Mouse (Mus musculus) midbrain, postnatal 0 days (tissue): ENCODE results near the gene Mvd. TPM values are rescaled to one million over a fixed set of nuclear protein-coding genes. Genes with fewer than 3 reads are reported as not detected.

Experiments
- ATAC-seq: fragments of 200-750 bp; cut with Nextera tagmentation; 2 replicates; pipeline ENCODE4 v1.8.0; 2017; ENCODE audit warnings: moderate number of reproducible peaks, mild to moderate bottlenecking, moderate TSS enrichment, moderate library complexity; ENCODE audit not compliant: low FRiP score
- DNase-seq: peaks from one replicate; pipeline ENCODE4 v3.0.0-alpha.2; 2015; ENCODE audit warnings: low spot score
- H3K27ac ChIP-seq: fragments of 300-500 bp; sonication (generic); 2 replicates; pipeline ENCODE4 v1.5.1; 2014; ENCODE audit warnings: low read depth, mild to moderate bottlenecking, low read length, mixed read lengths
- H3K27me3 ChIP-seq: fragments of 300-500 bp; sonication (generic); 2 replicates; pipeline ENCODE4 v1.6.1; 2014; ENCODE audit warnings: low read length, control low read depth, mixed read lengths; ENCODE audit not compliant: insufficient read depth
- H3K36me3 ChIP-seq: fragments of 300-500 bp; sonication (generic); 2 replicates; pipeline ENCODE4 v1.6.1; 2014; ENCODE audit warnings: low read length, control low read depth, mixed read lengths; ENCODE audit not compliant: insufficient read depth
- H3K4me1 ChIP-seq: fragments of 300-500 bp; sonication (generic); 2 replicates; pipeline ENCODE4 v1.6.1; 2014; ENCODE audit warnings: mild to moderate bottlenecking, control low read depth, antibody characterized with exemption, low read length, mixed read lengths; ENCODE audit not compliant: insufficient read depth
- H3K4me2 ChIP-seq: fragments of 300-500 bp; sonication (generic); 2 replicates; pipeline ENCODE4 v1.6.1; 2014; ENCODE audit warnings: low read depth, mild to moderate bottlenecking, low read length, mixed read lengths; ENCODE audit not compliant: poor library complexity, severe bottlenecking
- H3K4me3 ChIP-seq: fragments of 300-500 bp; sonication (generic); 2 replicates; pipeline ENCODE4 v1.5.1; 2014; ENCODE audit warnings: low read depth, mild to moderate bottlenecking, low read length, moderate library complexity
- H3K9ac ChIP-seq: fragments of 300-500 bp; sonication (generic); replicated peaks from 2 replicates; pipeline ENCODE4 v1.6.1; 2014; ENCODE audit warnings: mild to moderate bottlenecking, low read length, moderate library complexity, mixed read lengths; ENCODE audit not compliant: poor library complexity, severe bottlenecking
- H3K9me3 ChIP-seq: fragments of 300-500 bp; sonication (generic); 2 replicates; pipeline ENCODE4 v1.6.1; 2016; ENCODE audit warnings: low read length, control low read depth
- CTCF ChIP-seq: IDR thresholded peaks from 2 replicates; pipeline ENCODE4 v1.5.1; 2016; ENCODE audit warnings: antibody characterized with exemption, mild to moderate bottlenecking
- WGBS: fragments of 180-500 bp; shearing (Covaris S2); extraction: QIAGEN DNeasy Blood & Tissue Kit; methylation state at CpG from one replicate; pipeline ENCODE4 v1.1.7; 2014; 5-methylcytosine and 5-hydroxymethylcytosine counted together
- polyA plus RNA-seq: library from polyadenylated mRNA; unstranded; fragments of >200 nt; fragmentation: Nextera tagmentation; extraction: Ambion mirVana; gene quantifications from 2 replicates; pipeline ENCODE4 v1.2.1, GENCODE M21; 2015
- total RNA-seq: library from RNA; depleted of rRNA; stranded (reverse); fragments of >200 nt; gene quantifications from 2 replicates; pipeline ENCODE4 v1.2.3, GENCODE M21; 2014

The Mvd gene
- total and polyA plus RNA-seq, 2 experiments from 2014 or later: 62.1 to 94.5 TPM

DNA sequence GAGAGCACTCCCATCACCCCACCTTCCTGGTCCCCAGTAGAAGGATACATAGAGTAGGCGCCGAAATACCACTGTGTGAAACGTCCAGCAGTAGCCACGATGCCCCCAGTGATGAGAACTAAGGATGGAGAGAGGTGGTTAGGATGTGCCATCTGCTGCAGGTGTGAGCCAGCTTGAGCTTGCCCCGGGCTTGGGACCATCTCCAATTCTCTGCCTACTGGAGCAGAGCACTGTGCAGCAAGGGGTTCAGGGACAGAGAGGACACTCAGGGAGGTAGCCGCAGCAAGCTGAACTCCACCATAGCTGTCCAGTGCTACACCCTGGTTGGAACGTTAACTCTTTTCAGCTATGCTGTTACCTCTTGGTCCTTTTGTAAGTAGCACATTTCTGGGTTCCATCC lies 15.6 kb downstream of the Mvd start:
- H3K9me3 ChIP-seq: no peaks in the 10 kb centered on the region
- DNase-seq (no peak), ATAC-seq (no peak)
- no peak overlapping the region for H3K4me3 ChIP-seq
- no peaks in the 10 kb centered on the region for H3K27me3 ChIP-seq
- H3K27ac ChIP-seq: no peak overlapping the region
- no peak overlapping the region for H3K9ac ChIP-seq
- no peaks in the 10 kb centered on the region for H3K4me1 ChIP-seq
- WGBS: 91% methylated on average over 7 of the region's 7 CpGs
- H3K36me3 ChIP-seq: no peaks in the 10 kb centered on the region
- TF ChIP-seq CTCF: no peak
- no peak overlapping the region for H3K4me2 ChIP-seq

DNA sequence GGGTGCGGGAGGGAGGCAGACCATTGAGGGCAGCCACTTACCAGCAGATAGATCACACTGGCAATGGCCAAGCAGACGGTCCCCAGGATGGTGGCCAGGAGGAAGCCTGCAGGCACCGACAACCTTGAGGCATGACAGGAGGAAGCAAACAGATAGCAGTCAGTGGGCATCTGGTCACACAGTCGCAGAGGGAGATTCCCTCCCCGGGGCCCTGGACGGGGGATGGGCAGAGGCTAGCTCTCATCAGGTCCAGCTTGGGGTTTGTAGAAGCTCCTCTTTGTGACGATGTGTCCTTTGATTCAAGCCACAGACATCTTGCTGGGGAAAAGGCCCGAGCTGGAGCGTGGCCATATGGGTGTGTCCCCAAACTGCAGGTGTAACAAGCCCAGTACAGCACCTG lies 17.1 kb downstream of the Mvd start:
- Histone ChIP-seq H3K9me3 (no peaks in the 10 kb centered on the region), H3K4me1 (no peaks in the 10 kb centered on the region), H3K4me3 (no peak overlapping the region), H3K4me2 (no peak overlapping the region), H3K27ac (no peak overlapping the region), H3K36me3 (no peaks in the 10 kb centered on the region), H3K9ac (no peak overlapping the region), H3K27me3 (no peaks in the 10 kb centered on the region)
- no peak for TF ChIP-seq CTCF
- DNase-seq (no peak), ATAC-seq (no peak)
- 78% methylated on average over 9 of the region's 9 CpGs for WGBS

DNA sequence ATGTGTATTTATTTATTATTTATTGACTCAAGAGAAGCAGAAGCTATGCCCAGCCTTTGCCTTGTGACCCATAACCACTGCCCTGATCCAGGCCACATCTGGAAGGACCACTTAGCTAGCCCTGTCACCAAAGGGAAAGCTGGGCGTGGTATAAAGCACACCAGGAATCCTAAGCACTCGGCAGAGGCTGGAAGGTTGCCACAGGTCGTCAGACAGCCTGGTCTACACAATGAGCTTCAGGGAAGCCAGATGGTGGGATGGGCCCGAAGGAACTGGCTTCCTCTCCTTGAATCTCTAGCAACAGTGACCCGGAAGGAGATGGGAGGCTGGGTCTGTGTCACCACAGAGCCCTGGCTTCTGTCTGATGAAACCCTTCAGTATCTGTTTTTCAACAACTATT lies 19.6 kb downstream of the Mvd start:
- H3K27me3 ChIP-seq: no peaks in the 10 kb centered on the region
- no peak overlapping the region for H3K27ac ChIP-seq
- no peak for TF ChIP-seq CTCF
- no peak overlapping the region for H3K4me3 ChIP-seq
- H3K4me2 ChIP-seq: no peak overlapping the region
- H3K4me1 ChIP-seq: no peaks in the 10 kb centered on the region
- DNase-seq (peak; percentile 38), ATAC-seq (no peak)
- no peaks in the 10 kb centered on the region for H3K9me3 ChIP-seq
- no peak overlapping the region for H3K9ac ChIP-seq
- WGBS: 64% methylated on average over 5 of the region's 5 CpGs
- no peaks in the 10 kb centered on the region; the same call in 1 of the 2 replicates for H3K36me3 ChIP-seq

DNA sequence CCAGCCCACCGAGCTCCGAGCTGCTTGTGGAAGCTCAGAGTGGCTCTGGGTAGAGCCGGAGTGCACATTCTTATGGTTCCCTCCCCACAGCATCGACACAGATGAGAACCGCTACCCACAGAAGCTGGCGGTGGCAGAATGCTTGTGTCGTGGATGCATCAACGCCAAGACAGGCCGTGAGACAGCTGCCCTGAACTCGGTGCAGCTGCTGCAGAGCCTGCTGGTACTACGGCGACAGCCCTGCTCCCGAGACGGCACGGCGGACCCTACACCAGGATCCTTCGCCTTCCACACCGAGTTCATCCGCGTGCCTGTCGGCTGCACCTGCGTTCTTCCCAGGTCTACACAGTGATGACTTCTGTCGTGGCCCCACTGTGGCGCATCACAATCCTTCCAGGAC lies 20.0 kb downstream of the Mvd start:
- WGBS: 87% methylated on average over 24 of the region's 24 CpGs
- no peak overlapping the region for H3K4me2 ChIP-seq

DNA sequence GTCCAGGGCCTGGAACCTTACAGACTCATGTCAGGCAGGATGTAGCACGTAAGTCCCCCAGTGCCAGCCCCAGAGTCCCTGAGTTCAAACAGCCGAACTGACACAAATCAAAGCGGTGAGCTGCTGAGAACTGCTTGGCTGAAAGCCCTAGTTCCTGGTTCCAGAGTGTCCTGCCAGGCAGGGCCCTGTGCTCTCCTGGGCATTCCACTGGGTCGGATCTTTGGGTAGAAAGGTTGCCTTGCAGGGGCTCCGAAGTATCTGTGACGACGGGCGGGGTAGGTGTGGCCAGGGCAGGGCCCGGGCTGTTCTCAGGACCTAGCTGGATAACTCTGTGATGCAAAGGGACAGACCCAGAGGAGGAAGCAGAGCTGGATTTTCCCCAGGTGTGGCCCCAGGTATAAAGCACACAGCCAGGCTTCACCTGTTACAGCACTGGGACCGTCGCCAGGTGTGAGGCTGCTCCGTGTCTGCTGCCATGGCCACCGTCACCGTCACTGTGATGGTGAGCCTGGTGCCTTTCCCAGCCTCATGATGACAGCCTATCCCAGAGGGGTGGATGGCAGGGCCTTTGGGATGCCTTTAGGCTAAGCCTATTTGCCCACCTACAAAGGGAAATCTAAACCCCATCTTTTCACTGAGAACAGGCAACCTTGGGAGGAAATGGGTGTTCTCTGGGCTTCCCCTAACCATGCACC lies 21.7 kb downstream of the Mvd start, which contains the start of gene Il17c:
Gene Il17c, plus strand, starts transcription at position 645 of the 695 bp plus-strand sequence.
- WGBS: 88% methylated on average over 14 of the region's 14 CpGs
- no peak for TF ChIP-seq CTCF
- DNase-seq: no peak
- H3K36me3 ChIP-seq: peaks cover 13% of the 10 kb centered on the region
- H3K4me1 ChIP-seq: no peaks in the 10 kb centered on the region
- H3K9me3 ChIP-seq: no peaks in the 10 kb centered on the region
- H3K27ac ChIP-seq: no peak within 1 kb of the TSS
- no peak for ATAC-seq
- no peak within 1 kb of the TSS for H3K4me3 ChIP-seq
- no peaks in the 10 kb centered on the region for H3K27me3 ChIP-seq
- no peak within 1 kb of the TSS for H3K4me2 ChIP-seq
- H3K9ac ChIP-seq: no peak within 1 kb of the TSS

More for the DNA sequence above, 20.0 kb downstream of the Mvd start:
- no peak overlapping the region for H3K4me3 ChIP-seq
- H3K27me3 ChIP-seq: no peaks in the 10 kb centered on the region
- ATAC-seq (no peak), DNase-seq (no peak)
- no peak for TF ChIP-seq CTCF
- H3K9ac ChIP-seq: no peak overlapping the region
- H3K9me3 ChIP-seq: no peaks in the 10 kb centered on the region
- no peaks in the 10 kb centered on the region for H3K4me1 ChIP-seq
- no peak overlapping the region for H3K27ac ChIP-seq
- H3K36me3 ChIP-seq: peaks cover 3% of the 10 kb centered on the region

DNA sequence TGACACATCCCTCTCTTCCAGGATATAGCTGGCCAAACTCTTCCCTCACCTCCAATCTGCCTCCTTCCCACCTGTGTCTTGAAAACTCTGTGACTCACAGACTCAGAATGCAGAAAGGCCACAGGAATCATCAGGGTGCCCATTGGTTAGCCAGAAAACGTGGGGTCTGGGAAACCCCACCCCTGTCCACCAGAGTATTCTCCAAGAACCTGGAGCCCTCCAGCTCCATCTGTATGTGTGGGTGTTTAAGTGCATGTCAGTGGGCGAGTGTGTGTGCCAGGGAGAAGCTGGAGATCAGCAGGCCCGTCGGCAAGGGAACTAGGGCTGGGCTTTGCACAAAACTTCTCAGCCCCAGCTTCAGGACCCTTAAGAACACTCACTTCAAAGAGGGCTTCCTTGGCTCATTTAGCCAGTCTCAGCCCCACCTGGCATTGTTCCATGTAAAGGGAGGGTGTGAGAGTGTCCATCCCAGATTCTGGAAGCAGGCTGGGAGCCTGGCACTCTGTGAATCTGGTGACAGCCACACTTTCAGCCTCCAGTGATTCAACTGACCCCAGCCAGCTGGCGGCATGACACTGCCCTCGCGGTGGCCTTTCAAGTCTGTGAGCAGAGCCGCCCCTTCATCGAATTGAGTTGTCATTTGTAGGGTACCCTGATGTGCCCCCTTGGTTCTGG lies 23.2 kb downstream of the Mvd start:
- H3K27me3 ChIP-seq: no peaks in the 10 kb centered on the region
- no peak overlapping the region for H3K4me3 ChIP-seq
- ATAC-seq (no peak), DNase-seq (peak; percentile 72)
- H3K27ac ChIP-seq: no peak overlapping the region
- H3K9ac ChIP-seq: no peak overlapping the region
- no peak for TF ChIP-seq CTCF
- no peaks in the 10 kb centered on the region for H3K9me3 ChIP-seq
- peaks cover 28% of the 10 kb centered on the region for H3K36me3 ChIP-seq
- H3K4me2 ChIP-seq: no peak overlapping the region
- 58% methylated on average over 9 of the region's 9 CpGs for WGBS
- no peaks in the 10 kb centered on the region for H3K4me1 ChIP-seq
